ENCODE assay signal across 32 mouse cellular contexts in the genomic region with DNA sequence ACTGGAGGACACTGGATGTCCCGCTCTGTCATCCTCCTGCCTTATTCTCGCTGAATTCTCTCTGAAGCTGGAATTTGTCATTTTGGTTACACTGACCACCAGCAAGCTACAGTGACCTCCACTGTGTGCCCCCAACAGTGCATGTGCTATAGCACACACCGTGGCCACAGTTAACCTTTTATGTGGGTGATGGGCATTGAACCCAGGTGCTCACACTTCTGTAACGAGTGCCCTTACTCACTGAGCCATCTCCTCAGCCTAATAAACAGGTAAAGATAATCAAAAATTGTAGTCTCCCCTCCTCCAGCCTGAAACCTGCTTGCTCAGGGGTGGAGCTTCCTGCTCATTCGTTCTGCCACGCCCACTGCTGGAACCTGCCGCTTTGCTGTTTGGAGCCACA. TPM values are rescaled to one million over a fixed set of nuclear protein-coding genes. Genes with fewer than 3 reads are reported as not detected.
"Had no signal": no experiment of that assay in that cellular context is flagged by ENCODE, and none has a peak within 500 bp of the region (broad histone marks: within the 10 kb centered on the region; RNA-seq: fewer than 3 reads in every experiment).

No protein-coding gene starts in this region.

- H3K36me3 ChIP-seq: limb, embryonic 10.5 days; limb, embryonic 12.5 days; limb, embryonic 13.5 days; limb, embryonic 15.5 days; liver, embryonic 12.5 days; liver, embryonic 13.5 days; liver, embryonic 15.5 days; lung, embryonic 15.5 days; midbrain, embryonic 10.5 days; midbrain, embryonic 12.5 days; midbrain, embryonic 13.5 days; midbrain, embryonic 15.5 days; neural tube, embryonic 12.5 days; neural tube, embryonic 13.5 days had no signal

- H3K4me1 ChIP-seq: limb, embryonic 10.5 days; limb, embryonic 12.5 days; limb, embryonic 13.5 days; limb, embryonic 15.5 days; liver, embryonic 12.5 days; liver, embryonic 13.5 days; liver, embryonic 15.5 days; lung, embryonic 15.5 days; megakaryocyte, embryonic 14.5 days; midbrain, embryonic 10.5 days; midbrain, embryonic 12.5 days; midbrain, embryonic 13.5 days; midbrain, embryonic 15.5 days; neural tube, embryonic 12.5 days; neural tube, embryonic 13.5 days had no signal

- H3K27me3 ChIP-seq: limb, embryonic 12.5 days; limb, embryonic 13.5 days; limb, embryonic 15.5 days; liver, embryonic 12.5 days; liver, embryonic 13.5 days; liver, embryonic 15.5 days; lung, embryonic 15.5 days; midbrain, embryonic 12.5 days; midbrain, embryonic 13.5 days; midbrain, embryonic 15.5 days; neural tube, embryonic 12.5 days; neural tube, embryonic 13.5 days had no signal

- H3K9me3 ChIP-seq: limb, embryonic 10.5 days; limb, embryonic 12.5 days; limb, embryonic 13.5 days; limb, embryonic 15.5 days; liver, embryonic 12.5 days; liver, embryonic 13.5 days; liver, embryonic 15.5 days; lung, embryonic 15.5 days; megakaryocyte, embryonic 14.5 days; midbrain, embryonic 10.5 days; midbrain, embryonic 12.5 days; midbrain, embryonic 13.5 days; midbrain, embryonic 15.5 days; neural tube, embryonic 12.5 days; neural tube, embryonic 13.5 days had no signal

- H3K4me2 ChIP-seq: limb, embryonic 12.5 days; limb, embryonic 13.5 days; limb, embryonic 15.5 days; liver, embryonic 11.5 days; liver, embryonic 12.5 days; liver, embryonic 13.5 days; liver, embryonic 15.5 days; lung, embryonic 15.5 days; midbrain, embryonic 11.5 days; midbrain, embryonic 12.5 days; midbrain, embryonic 13.5 days; midbrain, embryonic 15.5 days; neural tube, embryonic 12.5 days; neural tube, embryonic 13.5 days had no signal

- H3K9ac ChIP-seq: limb, embryonic 12.5 days; limb, embryonic 13.5 days; limb, embryonic 15.5 days; liver, embryonic 12.5 days; liver, embryonic 13.5 days; liver, embryonic 14.5 days; liver, embryonic 15.5 days; liver, postnatal 0 days; lung, embryonic 15.5 days; midbrain, embryonic 12.5 days; midbrain, embryonic 13.5 days; midbrain, embryonic 15.5 days; neural tube, embryonic 12.5 days; neural tube, embryonic 13.5 days had no signal

- H3K4me3 ChIP-seq: limb, embryonic 10.5 days; limb, embryonic 12.5 days; limb, embryonic 13.5 days; limb, embryonic 15.5 days; liver, embryonic 12.5 days; liver, embryonic 13.5 days; liver, embryonic 15.5 days; lung, embryonic 15.5 days; megakaryocyte, embryonic 14.5 days; midbrain, embryonic 10.5 days; midbrain, embryonic 12.5 days; midbrain, embryonic 13.5 days; midbrain, embryonic 15.5 days; myocyte; neural tube, embryonic 12.5 days; neural tube, embryonic 13.5 days had no signal

- H3K27ac ChIP-seq: limb, embryonic 10.5 days; limb, embryonic 12.5 days; limb, embryonic 13.5 days; limb, embryonic 15.5 days; liver, embryonic 12.5 days; liver, embryonic 13.5 days; liver, embryonic 14.5 days; liver, embryonic 15.5 days; lung, embryonic 15.5 days; macrophage; midbrain, embryonic 10.5 days; midbrain, embryonic 12.5 days; midbrain, embryonic 13.5 days; midbrain, embryonic 15.5 days; neural tube, embryonic 12.5 days; neural tube, embryonic 13.5 days had no signal

- DNase-seq: left cerebral cortex, postnatal 4 days; liver; liver, embryonic 13.5 days; liver, postnatal 0 days; lung, adult 18-20 months; lung, adult 2 months; lung, postnatal 10 days; lung, postnatal 14 days; lung, postnatal 36 days; lung, postnatal 4 days; midbrain, embryonic 14.5 days had no signal

- ATAC-seq: liver, embryonic 12.5 days; liver, postnatal 0 days; midbrain, embryonic 13.5 days; midbrain, embryonic 15.5 days; midbrain, embryonic 16.5 days had no signal

RNA-seq across cellular contexts. Expression of gene Rin2, which starts 13.8 kb away (rescaled TPM):
- total RNA-seq: megakaryocyte-erythroid progenitor cell, adult 5-6 weeks had no signal
